Mouse (Mus musculus) megakaryocyte, adult 5-6 weeks (primary cell): ENCODE measurements around the gene Cfb. TPM values are rescaled to one million over a fixed set of nuclear protein-coding genes. Genes with fewer than 3 reads are reported as not detected.
"Not testable (repeated sequence)": the region's sequence is repeated elsewhere in the genome, so short reads cannot be mapped to it uniquely, and the experiment has no call there.

ENCODE experiments used
- ATAC-seq: 2 replicates; pipeline ENCODE4 v1.8.0; 2016; ENCODE audit warnings: mild to moderate bottlenecking, inconsistent platforms; ENCODE audit not compliant: poor library complexity, severe bottlenecking
- total RNA-seq, 2 experiments: library from RNA; stranded (forward) in 1 of 2; stranded (reverse) in 1 of 2; fragments of 153-499, 151-499 nt in 1 of 2; fragments of 221-1000, 200-1000 nt in 1 of 2; gene quantifications; 2 replicates each; pipeline versions ENCODE4 v1.2.3 to v1.2.4; 2015 to 2017

Cfb gene
- total RNA-seq (2015) (2.3 and 7.1 TPM in 2 replicates), total RNA-seq (2017) (1.7 and 3.4 TPM in 2 replicates)

DNA sequence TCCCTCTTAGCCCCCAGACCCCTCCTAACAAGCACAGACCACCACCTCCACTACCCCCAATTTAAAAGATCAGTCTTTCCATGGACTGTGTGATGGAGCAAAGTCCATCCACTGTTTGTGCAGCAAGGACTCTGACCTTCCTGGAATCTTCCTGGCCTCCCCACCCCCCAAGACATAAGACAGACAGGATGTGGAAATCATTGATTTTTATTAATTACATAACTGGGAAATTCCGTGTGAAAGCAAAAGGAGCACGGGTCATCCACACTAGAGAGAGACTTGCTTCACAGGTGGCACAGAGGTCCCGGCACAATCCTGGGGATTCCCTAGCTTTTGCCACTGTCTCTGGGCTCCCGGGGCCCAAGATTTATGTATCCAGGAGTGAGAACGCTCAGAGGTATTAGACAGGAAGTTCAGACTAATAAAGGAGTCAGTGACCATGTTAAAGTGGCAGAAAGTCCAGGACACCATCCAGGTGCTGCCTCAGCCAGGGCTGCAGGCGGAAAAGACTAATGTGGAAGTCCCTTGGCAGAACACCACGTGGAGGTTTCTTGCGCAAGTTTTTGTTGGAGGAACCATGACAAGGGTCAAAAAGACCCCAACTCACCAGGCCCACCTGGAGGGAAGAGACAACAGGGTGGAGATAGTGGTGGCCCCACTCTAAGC, at the start of gene Cfb:
TSS of gene Cfb (minus strand) at position 103 of the 666 bp plus-strand sequence.
- ATAC-seq = no peak

DNA sequence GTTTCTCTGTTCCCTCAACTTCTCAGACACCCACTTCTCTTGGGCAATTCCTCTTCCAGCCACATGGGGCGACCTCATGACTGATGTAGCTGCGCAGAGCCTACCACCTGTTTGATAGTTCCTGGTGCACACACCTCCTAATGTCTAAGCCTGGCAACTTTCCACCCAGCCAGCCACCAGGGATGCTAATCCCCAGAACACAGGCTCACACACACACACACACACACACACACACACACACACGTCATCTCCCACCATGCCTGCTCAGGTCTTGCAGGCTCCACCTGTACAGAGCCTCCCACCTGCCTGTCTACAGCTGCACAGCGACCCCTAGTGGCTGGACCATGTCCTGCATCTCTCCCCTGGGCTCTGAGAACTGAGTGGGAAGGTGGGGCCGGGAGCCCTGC, 49.6 kb upstream of the Cfb start:
- ATAC-seq = peak; percentile 92

DNA sequence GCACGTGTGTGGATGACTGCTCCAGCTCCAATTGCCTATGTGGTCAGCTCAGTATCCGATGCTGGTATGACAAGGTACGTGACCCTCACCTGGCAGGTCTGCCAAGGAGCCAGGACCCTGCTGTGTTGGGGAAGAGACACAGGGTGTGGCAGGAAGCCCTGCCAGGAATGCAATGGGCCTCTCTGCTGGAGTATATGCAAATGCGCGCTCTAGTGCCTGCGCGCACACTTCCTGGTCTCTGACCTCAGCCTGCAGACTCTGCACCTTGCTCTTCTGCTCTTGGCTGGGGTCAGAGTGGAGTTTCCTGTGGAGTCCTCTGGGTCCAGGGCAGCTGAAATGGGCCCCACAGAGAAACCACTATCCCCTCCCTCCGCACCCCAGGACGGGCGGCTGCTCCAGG, 48.7 kb upstream of the Cfb start:
- ATAC-seq = no peak

DNA sequence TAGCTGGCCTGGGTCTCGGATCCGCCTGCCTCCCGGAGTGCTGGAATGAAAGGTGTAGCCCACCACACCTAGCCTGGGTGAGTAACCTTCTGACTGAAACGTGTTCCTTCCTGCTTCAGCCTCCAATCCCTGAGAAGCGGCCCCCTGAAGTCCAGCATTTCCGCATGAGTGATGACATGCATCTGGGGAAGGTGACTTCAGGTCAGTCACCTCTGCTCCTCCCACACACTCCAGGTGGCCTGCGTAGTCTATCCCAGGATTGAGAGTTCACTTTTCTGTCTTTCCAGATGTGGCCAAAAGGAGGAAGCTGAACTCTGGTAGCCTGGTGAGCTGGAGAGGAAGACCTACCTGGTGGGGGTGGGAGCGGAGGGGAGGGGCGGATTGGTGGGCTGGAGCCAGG, 40.6 kb upstream of the Cfb start:
- ATAC-seq = no peak

DNA sequence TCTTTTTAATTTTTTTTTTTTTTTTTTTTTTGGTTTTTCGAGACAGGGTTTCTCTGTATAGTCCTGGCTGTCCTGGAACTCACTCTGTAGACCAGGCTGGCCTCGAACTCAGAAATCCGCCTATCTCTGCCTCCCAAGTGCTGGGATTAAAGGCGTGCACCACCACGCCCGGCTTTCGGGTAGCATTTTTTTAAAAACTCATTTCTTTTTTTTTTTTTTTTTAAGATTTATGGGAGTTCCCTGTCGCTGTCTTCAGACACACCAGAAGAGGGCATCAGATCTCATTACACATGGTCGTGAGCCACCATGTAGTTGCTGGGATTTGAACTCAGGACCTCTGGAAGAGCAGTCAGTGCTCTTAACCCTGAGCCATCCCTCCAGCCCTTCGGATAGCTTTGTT, 39.6 kb upstream of the Cfb start:
- ATAC-seq = not testable (repeated sequence)

DNA sequence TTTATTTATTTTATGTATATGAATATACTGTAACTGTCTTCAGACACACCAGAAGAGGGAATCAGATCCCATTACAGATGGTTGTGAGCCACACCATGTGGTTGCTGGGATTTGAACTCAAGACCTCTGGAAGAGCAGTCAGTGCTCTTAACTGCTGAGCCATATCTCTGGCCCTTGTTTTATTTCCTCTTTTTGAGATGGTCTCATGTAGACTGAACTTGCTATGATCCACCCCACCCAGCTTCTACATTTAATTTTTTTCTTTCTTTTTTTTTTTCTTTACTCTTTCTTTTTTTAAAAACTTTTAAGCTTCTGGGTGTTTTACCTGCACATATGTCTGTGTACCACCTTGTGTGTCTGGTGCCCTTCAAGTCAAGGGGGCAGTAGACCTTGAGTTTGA, 38.5 kb upstream of the Cfb start:
- ATAC-seq = not testable (repeated sequence)

DNA sequence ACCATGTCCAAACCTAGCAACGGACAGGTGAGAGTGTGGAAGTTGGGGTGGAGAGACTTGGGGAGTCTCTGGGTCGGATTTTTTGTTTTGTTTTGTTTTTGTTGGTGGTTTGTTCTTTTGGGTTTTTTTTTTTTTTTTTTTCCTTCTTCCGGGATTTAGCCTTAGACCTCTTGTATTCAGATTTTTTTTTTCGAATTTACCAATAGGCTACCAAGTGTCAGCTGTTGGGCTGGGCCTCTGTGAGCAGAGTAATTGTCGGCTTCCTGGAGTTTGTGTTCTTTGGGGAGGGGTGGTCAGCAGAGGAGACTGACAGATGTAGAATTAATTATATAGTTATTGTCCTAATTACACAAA, 37.5 kb upstream of the Cfb start:
- ATAC-seq = no peak

DNA sequence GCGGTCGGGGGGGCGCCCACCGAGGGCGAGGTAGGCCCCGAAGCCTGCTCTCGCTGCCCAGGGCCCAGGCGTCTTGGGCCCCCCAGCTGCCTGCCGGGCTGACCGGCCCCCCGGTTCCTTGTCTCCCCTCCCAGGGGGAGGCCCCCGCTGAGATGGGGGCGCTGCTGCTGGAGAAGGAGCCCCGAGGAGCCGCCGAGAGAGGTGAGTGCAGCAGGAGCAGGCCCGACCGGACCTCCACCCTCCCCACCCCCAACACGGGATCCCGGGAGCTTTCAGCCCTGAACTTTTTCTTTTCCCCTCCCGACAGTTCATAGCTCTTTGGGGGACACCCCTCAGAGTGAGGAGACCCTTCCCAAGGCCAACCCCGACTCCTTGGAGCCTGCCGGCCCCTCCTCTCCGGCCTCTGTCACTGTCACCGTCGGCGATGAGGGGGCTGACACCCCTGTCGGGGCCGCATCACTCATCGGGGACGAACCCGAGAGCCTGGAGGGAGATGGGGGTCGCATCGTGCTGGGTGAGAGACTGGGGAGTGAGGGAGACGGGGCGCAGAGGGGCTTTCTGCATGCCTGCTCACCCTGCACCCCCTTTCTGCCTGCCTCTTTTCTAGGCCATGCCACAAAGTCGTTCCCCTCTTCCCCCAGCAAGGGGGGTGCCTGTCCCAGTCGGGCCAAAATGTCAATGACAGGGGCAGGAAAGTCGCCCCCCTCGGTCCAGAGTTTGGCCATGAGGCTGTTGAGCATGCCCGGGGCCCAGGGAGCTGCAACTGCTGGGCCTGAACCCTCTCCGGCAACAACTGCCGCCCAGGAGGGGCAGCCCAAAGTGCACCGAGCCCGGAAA, 37.0 kb upstream of the Cfb start:
- no peak for ATAC-seq

DNA sequence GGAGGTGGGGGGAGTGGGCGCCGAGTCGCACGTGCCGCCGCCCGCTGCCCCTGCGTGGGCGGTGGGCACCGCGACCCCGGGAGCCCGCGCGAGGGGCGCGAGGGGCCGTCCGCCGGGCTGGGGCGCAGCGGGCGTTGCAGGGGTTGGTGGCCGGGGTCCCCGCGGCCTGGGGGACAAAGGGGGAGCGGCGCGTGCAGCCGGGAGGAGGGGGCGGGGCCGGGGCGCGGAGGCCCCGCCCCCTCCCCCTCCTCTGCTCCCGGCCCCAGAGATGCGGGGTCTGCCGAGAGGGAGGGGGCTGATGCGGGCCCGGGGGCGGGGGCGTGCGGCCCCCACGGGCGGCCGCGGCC, 36.4 kb upstream of the Cfb start:
- no peak for ATAC-seq

DNA sequence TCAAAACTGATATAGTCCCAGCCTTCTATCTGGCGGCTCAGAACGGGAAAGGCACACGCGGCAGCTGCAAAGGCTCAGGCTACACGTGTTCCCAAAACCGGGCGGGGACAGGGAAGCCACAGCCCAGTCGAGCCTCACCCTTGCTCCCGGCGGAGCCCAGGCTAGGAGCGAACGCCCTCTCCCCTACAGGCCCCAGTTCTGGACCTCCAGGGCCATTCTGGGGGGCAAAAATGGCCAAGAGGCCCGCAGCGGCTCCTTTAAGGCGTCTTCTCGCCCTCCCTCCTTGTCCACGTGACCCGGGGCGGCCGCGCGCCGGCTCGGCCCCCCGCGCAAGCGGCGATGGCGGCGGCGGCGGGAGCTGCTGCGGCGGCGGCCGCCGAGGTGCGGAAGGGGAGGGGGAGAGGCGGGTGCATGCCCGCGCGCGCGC, 35.9 kb upstream of the Cfb start, which contains the start of the genes C2 and Ehmt2:
TSS of gene C2 (minus strand) at position 106 of the 427 bp plus-strand sequence.
TSS of gene Ehmt2 (plus strand) at position 310 of the 427 bp plus-strand sequence.
- ATAC-seq = peak; percentile 45

DNA sequence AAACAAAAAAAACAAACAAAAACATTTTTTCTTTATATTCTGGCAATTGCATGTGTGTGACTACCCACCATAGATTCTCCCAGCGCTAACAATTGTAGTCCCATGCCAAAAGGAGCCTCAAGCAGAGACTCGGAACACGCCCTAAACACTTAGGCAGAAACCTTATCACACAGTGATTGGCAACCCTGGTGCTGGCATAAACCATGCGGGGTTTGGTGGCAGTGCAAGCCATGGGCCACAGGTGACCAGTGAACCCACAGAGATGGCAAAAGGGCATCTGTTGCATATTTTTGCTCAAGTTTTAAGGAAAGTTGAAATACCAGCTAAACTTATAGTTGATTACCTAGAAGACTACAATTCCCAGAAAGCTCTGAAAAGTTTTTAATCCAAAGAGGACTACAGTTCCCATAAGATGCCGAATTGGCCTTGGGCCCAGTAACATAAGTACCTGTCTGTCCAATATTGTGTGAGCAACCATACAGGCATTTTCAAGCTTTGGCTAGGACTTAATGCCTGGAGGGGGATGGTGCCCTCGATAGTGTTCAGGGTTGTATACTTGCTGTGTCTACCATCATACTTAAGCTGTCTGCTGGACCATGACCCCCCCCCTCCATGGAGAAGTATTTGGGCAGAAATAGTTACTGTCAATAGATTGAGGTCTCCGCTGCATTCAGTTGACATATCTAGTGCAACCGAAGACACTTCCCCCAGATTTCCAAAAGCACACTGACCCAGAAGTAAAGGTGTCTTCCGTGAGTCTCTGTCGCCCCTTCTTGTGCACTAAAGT, 35.2 kb upstream of the Cfb start:
- no peak for ATAC-seq

DNA sequence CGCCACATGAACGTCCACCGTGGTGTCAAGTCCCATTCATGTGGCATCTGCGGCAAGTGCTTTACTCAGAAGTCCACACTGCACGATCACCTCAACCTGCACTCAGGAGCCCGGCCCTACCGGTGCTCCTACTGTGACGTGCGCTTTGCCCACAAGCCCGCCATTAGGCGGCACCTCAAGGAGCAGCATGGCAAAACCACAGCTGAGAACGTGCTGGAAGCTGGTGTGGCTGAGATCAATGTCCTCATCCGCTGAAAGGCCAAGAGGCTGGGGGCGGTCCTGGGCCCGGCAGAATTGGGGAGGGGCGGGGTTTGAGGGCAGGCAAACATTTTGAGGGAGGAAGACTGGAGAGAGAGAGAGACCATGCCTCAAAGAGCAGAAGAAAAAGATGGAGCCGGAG, 34.0 kb upstream of the Cfb start:
- ATAC-seq = no peak

DNA sequence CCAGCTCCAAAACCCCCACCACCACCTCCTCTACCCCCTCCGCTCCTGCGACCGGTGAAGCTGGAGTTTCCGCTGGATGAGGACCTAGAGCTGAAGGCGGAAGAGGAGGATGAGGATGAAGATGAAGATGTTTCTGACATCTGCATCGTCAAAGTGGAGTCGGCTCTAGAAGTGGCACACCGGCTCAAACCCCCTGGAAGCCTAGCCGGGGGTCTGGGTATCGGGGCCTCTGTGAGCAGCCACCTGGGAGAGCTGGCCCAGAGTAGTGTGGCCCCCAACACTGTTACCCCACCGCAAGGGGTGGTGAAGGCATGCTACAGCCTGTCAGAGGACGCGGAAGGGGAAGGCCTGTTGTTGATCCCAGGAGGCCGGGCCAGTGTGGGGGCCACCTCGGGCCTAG, 33.4 kb upstream of the Cfb start:
- ATAC-seq = no peak

DNA sequence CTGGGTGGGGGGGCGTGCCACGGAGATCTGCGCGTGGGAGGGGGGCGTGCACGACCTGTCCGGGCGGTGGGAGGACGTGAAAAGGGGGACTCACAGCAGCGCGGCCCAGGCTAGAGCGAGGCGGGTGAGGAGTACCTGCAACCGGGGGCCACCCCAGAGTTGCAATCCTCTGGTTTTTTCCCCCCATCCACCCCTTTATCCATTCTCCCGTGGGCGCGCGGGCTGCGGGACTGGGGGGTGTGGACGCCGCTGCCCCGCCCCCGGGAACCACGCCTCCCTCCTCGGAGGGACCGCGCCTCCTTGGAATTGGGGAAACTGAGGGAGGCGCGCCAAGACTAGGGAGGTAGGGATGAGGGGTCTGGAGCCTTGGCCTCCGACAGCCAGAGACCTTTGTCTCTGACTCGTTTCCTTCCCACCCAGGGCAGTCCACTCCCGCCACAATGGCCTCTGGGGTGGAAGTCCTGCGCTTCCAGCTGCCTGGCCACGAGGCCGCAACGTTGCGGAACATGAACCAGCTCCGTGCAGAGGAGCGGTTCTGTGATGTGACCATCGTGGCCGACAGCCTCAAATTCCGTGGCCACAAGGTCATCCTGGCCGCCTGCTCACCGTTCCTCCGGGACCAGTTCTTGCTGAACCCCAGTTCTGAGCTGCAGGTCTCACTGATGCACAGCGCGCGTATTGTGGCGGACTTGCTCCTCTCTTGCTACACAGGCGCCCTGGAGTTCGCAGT, 32.6 kb upstream of the Cfb start:
- no peak for ATAC-seq

DNA sequence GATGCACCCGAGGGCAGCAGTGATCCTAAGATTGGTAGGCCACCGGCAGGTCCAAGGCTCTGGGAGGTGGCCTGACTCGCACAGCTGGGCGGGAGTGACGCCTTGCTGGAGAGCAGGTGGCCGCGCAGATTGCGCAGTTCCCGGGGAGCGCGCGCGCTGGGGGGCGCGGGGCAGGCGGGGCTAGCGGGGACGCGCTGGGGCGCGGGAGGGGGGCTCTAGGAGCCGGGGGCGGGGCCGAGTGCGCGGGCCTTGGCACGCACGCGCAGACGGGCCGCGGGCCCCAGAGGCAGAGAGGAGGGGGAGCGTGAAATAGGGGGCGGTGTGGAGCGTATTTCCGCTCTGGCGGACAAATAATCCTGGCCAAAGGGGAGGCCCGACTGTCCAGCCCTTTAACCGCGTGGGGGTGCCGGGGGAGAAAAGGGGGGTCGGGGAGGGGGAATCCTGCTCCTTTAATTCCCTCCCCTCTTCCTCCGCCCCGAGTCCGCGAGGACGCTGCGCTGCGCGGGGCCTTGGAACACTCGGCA, 31.8 kb upstream of the Cfb start:
- peak; percentile 69 for ATAC-seq

DNA sequence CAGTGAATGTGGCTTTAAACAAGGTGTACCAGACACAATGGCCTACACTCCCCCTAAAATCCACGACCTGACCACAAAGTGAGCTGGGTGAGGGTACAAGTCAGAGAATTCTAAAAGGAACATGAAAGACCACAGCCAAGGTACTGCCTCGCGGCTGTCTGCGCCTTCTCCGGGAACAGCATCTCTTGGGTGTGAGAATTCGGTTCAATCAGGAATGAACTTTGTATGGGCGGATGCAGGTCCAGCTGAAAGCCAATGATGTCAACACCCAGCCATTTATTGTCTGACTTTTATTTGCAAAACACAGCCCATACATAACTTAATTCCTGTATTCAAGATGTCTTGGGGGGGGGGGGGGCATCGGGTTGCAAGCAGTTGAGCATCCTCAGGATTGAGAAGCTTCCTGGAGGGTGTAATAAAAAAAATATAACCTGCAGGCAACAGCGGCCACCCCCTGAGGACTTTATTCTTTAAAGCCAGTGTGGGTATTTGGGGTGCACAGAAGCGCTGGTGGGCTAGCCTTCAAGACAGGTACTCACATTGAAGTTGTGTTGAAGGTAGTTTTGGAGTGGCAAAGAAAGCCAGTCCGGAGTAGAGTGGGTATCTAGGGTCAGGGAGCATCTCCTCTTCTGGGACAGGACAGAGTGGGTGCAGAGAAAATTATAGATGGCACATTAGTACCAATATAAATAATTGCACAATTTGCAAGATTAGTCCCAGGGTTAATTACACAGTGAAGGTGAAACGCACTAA, 30.9 kb upstream of the Cfb start:
- no peak for ATAC-seq

DNA sequence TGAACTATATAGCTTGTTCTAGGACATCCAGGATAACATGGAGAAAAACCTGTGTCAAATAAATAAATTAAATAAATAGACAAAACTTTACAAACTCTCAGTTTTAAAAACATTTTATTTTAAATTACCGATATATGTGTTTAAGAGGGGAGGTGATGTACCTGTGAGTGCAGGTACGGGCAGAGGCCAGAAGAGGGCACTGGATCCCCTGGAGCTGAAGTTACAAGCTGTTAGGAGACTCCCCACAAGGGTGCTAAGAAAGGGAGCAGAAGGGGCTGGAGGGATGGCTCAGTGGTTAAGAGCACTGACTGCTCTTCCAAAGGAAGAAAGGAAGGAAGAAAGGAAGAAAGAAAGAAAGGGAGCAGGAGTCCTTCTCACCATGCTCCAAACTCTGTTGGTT, 29.1 kb upstream of the Cfb start:
- no peak for ATAC-seq

DNA sequence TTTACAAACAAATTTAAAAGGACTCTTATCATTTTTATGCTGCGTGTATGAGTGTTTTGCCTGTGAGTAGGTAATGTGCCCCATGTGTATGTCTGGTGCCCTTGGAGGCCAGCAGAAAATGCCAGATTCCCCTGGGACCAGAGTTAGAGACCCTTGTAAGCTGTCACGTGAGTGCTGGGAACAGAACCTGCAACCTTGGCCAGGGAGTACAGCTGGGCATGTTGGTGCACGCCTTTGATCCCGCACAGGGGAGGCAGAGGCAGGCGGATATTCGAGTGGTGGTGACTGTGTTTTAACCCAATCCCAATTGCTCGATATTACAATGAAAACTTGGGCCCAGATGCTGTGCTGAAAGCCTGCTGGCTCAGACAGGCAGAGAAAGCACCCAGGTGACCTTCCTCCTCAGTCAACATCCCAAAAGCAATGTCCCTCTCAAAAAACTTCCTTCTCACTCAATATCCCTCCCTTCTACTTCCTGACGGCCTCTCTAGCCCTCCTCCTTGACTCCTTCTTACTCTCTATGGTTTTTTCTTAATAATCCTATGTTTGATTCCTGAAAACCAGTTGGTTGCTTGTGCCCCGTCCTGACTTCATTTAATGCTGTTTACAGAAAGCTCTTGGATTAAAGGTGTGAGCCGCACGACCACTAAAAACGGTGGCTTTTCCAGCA, 27.9 kb upstream of the Cfb start:
- ATAC-seq = no peak

DNA sequence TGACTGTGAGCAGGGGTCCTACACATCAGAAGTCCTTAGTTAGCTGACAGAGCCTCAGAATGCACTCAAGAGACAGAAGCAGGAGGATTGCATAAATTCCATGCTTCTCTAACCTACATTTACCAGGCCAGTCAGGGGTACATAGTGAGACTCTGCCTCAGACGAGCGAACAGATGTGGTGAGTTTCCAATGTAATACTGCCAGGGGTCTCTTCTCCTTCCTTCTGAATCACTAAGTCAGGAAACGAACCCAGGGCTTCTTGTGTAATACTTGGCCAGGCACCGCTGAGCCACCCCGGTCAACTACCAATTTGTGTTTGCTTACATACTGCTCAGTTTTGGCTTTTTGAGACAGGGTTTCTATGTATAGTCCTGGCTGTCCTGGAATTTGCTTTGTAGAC, 25.6 kb upstream of the Cfb start:
- ATAC-seq = no peak
